Mouse (Mus musculus): Measurements from ENCODE around the gene Syne3.

GRCm38 (mm10) chr12:104996012-104996728 lies 13.4 kb downstream of the Syne3 start:
- no peak for TF ChIP-seq CTCF (IDR thresholded peaks at IDR 0.05; ENCODE audit: borderline replicate concordance, control insufficient read depth, extremely low read depth, insufficient read depth, low read length, poor library complexity)
- no peak for TF ChIP-seq POLR2A (IDR thresholded peaks at IDR 0.05; ENCODE audit: control insufficient read depth, extremely low read depth, insufficient read depth, low read length, poor library complexity)

Data from thymus, adult 2 months (tissue).